Mouse (Mus musculus) heart, embryonic 13.5 days (tissue): ENCODE measurements at regions not wholly inside any gene's neighbourhood (a gene's known extent, or its start where the extent isn't known, plus 50 kb on each side); places are given as distances from the start of the nearest gene placed in this dataset.
A peak's percentile ranks its signal among the peaks of the same experiment; 100 is the strongest.

Experiments
- ATAC-seq: fragments of 200-750 bp; cut with Nextera tagmentation; 2 replicates; pipeline ENCODE4 v1.8.0; 2017; ENCODE audit warnings: moderate TSS enrichment; ENCODE audit not compliant: insufficient number of reproducible peaks, low FRiP score, low TSS enrichment; ENCODE audit errors: extremely low read depth
- H3K27ac ChIP-seq: fragments of 300-500 bp; sonication (generic); replicated peaks from 2 replicates; pipeline ENCODE4 v1.5.1; 2015; ENCODE audit warnings: moderate library complexity, mild to moderate bottlenecking, inconsistent platforms
- H3K27me3 ChIP-seq: fragments of 300-500 bp; sonication (generic); replicated peaks from 2 replicates; pipeline ENCODE4 v1.6.1; 2015; ENCODE audit warnings: mild to moderate bottlenecking, inconsistent platforms
- H3K36me3 ChIP-seq: fragments of 300-500 bp; sonication (generic); 2 replicates; pipeline ENCODE4 v1.6.1; 2015; ENCODE audit warnings: mild to moderate bottlenecking, inconsistent platforms
- H3K4me1 ChIP-seq: fragments of 300-500 bp; sonication (generic); 2 replicates; pipeline ENCODE4 v1.6.1; 2015; ENCODE audit warnings: inconsistent platforms
- H3K4me2 ChIP-seq: fragments of 300-500 bp; sonication (generic); 2 replicates; pipeline ENCODE4 v1.6.1; 2015; ENCODE audit warnings: inconsistent platforms, mild to moderate bottlenecking, moderate library complexity
- H3K4me3 ChIP-seq: fragments of 300-500 bp; sonication (generic); 2 replicates; pipeline ENCODE4 v1.5.1; 2015; ENCODE audit warnings: moderate library complexity, mild to moderate bottlenecking, inconsistent platforms
- H3K9ac ChIP-seq: fragments of 300-500 bp; sonication (generic); 2 replicates; pipeline ENCODE4 v1.6.1; 2015; ENCODE audit warnings: inconsistent platforms, mild to moderate bottlenecking, moderate library complexity
- H3K9me3 ChIP-seq: fragments of 300-500 bp; sonication (generic); 2 replicates; pipeline ENCODE4 v1.6.1; 2016; ENCODE audit warnings: inconsistent platforms
- WGBS: fragments of 180-500 bp; shearing (Covaris S2); methylation state at CpG from one replicate; pipeline ENCODE4 v1.1.7; 2015; ENCODE audit warnings: mixed read lengths; 5-methylcytosine and 5-hydroxymethylcytosine counted together

- 68% methylated on average over 1 of the region's 1 CpGs for WGBS
- no peak for ATAC-seq
- no peak overlapping the region for H3K4me3 ChIP-seq
Measured at GRCm38 (mm10) chr13:111929908-111930307, 121.1 kb upstream of the Map3k1 start.

DNA sequence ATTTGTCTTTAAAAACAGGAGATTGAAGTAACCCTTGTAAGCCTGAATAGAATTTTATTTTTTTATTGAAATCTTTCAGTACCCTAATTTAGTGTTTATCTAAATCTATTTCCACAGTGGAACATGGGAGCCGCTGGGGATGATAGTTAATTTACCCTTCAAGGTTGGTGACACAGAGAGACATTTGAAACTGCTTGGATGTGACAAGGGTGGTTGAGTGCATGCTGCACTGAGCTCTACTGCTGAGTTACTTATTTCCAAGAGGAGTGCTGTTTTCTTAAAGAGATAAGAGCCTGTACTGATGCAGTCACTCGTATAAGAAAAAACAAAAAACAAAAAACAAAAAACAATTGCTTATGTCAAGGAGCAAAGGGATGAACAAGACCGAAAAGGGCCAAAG lies 123.7 kb upstream of the Map3k1 start:
- H3K9ac ChIP-seq: no peak overlapping the region
- WGBS: 68% methylated on average over 3 of the region's 3 CpGs
- no peaks in the 10 kb centered on the region for H3K9me3 ChIP-seq
- no peak overlapping the region for H3K4me3 ChIP-seq
- peaks cover 25% of the 10 kb centered on the region for H3K4me1 ChIP-seq
- H3K4me2 ChIP-seq: no peak overlapping the region
- H3K27ac ChIP-seq: no peak overlapping the region
- ATAC-seq: no peak
- no peaks in the 10 kb centered on the region for H3K27me3 ChIP-seq
- H3K36me3 ChIP-seq: no peaks in the 10 kb centered on the region

More at GRCm38 (mm10) chr13:111929908-111930307, 121.1 kb upstream of the Map3k1 start:
- Histone ChIP-seq H3K4me2 (no peak overlapping the region), H3K27me3 (no peaks in the 10 kb centered on the region), H3K9me3 (no peaks in the 10 kb centered on the region), H3K4me1 (peaks cover 6% of the 10 kb centered on the region; the same call in 1 of the 2 replicates), H3K9ac (no peak overlapping the region), H3K36me3 (no peaks in the 10 kb centered on the region), H3K27ac (no peak overlapping the region)

DNA sequence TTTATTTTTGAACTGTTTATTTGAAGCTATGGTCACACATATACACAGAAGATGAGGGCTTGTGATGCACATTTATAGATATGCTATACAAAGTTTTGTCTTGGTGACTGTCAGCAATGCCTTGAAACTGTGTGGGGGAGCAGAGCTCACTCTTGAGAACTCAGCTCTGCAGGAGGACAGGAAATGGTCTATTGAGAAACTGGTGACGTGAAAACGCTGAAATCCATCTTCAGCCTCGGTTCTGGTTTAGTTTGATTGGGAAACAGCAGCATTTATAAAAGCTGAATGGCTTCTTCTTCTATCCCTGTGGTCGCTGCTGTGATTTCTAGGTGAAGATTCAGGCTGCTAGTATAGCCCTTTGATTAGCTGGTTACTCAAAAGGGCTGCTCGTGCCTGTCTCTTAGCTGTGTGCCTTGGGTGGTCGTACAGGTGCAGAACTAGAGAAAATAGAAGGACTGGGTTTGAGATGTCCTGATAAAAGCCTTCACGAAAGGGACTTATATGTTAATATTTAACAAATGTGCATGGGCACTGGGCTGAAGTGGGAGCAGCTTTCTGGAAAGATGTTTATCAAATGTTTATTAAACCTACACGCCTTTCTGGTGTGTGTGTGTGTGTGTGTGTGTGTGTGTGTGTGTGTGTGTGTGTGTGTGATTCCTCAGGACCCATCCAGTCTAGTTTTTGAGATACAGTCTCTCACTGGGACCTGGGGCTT lies 124.9 kb upstream of the Map3k1 start:
- H3K4me3 ChIP-seq: no peak overlapping the region
- no peaks in the 10 kb centered on the region for H3K9me3 ChIP-seq
- 62% methylated on average over 8 of the region's 8 CpGs for WGBS
- H3K27me3 ChIP-seq: no peaks in the 10 kb centered on the region
- no peaks in the 10 kb centered on the region for H3K36me3 ChIP-seq
- H3K4me1 ChIP-seq: peaks cover 26% of the 10 kb centered on the region
- H3K9ac ChIP-seq: no peak overlapping the region
- no peak overlapping the region for H3K27ac ChIP-seq
- no peak for ATAC-seq
- H3K4me2 ChIP-seq: no peak overlapping the region

DNA sequence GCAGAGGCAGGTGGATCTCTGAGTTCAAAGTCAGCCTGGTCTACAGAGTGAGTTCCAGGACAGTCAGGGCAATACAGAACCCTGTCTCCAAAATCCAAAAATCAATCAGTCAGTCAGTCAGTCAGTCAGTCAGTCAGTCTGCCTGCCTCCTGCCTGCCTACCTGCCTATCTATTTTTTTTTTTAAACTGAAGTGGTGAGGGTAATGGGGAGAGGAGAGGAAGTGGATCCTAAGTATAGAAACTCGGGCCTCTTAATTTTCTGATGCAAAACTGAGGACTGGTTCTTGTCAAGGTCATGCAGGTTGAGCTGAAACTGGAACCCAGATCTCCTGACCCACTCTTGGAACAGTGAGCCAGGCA lies 126.9 kb upstream of the Map3k1 start:
- Histone ChIP-seq H3K4me3 (no peak overlapping the region), H3K4me2 (no peak overlapping the region), H3K36me3 (no peaks in the 10 kb centered on the region), H3K9me3 (no peaks in the 10 kb centered on the region), H3K27ac (no peak overlapping the region), H3K9ac (no peak overlapping the region), H3K27me3 (no peaks in the 10 kb centered on the region), H3K4me1 (peaks cover 42% of the 10 kb centered on the region)
- no peak for ATAC-seq
- 41% methylated on average over 1 of the region's 1 CpGs for WGBS

GRCm38 (mm10) chr13:111936081-111936857 lies 127.5 kb upstream of the Map3k1 start:
- 49% methylated on average over 9 of the region's 9 CpGs for WGBS
- Histone ChIP-seq H3K9ac (no peak overlapping the region), H3K4me2 (no peak overlapping the region), H3K4me1 (peaks cover 47% of the 10 kb centered on the region), H3K36me3 (no peaks in the 10 kb centered on the region), H3K9me3 (no peaks in the 10 kb centered on the region), H3K27me3 (no peaks in the 10 kb centered on the region), H3K4me3 (no peak overlapping the region), H3K27ac (no peak overlapping the region)
- no peak for ATAC-seq

GRCm38 (mm10) chr13:111936983-111937382 lies 128.2 kb upstream of the Map3k1 start:
- Histone ChIP-seq H3K4me1 (peaks cover 53% of the 10 kb centered on the region), H3K36me3 (no peaks in the 10 kb centered on the region), H3K4me3 (no peak overlapping the region), H3K4me2 (no peak overlapping the region), H3K27me3 (no peaks in the 10 kb centered on the region), H3K9me3 (no peaks in the 10 kb centered on the region), H3K9ac (no peak overlapping the region), H3K27ac (no peak overlapping the region)
- no peak for ATAC-seq
- 60% methylated on average over 8 of the region's 8 CpGs for WGBS

- no peak overlapping the region for H3K4me2 ChIP-seq
- 35% methylated on average over 8 of the region's 8 CpGs for WGBS
- peaks cover 59% of the 10 kb centered on the region for H3K4me1 ChIP-seq
- no peaks in the 10 kb centered on the region for H3K9me3 ChIP-seq
- no peaks in the 10 kb centered on the region for H3K36me3 ChIP-seq
- no peak overlapping the region for H3K27ac ChIP-seq
- no peak for ATAC-seq
- H3K27me3 ChIP-seq: no peaks in the 10 kb centered on the region
- H3K9ac ChIP-seq: no peak overlapping the region
- no peak overlapping the region for H3K4me3 ChIP-seq
Measured at GRCm38 (mm10) chr13:111938896-111939422, 130.2 kb upstream of the Map3k1 start.

GRCm38 (mm10) chr13:111939534-111940115 lies 130.8 kb upstream of the Map3k1 start:
- H3K4me1 ChIP-seq: peaks cover 64% of the 10 kb centered on the region
- no peak overlapping the region for H3K4me3 ChIP-seq
- 0 out of 2 replicates have a peak overlapping the region, but pooled peaks have one; percentile 17 for H3K27ac ChIP-seq
- no peaks in the 10 kb centered on the region for H3K27me3 ChIP-seq
- H3K4me2 ChIP-seq: no peak overlapping the region
- no peak for ATAC-seq
- H3K9ac ChIP-seq: no peak overlapping the region
- H3K9me3 ChIP-seq: no peaks in the 10 kb centered on the region
- no peaks in the 10 kb centered on the region for H3K36me3 ChIP-seq
- WGBS: 60% methylated on average over 6 of the region's 6 CpGs

GRCm38 (mm10) chr13:111940275-111940674 lies 131.5 kb upstream of the Map3k1 start:
- WGBS: 82% methylated on average over 4 of the region's 4 CpGs
- no peak overlapping the region for H3K4me2 ChIP-seq
- no peak for ATAC-seq

GRCm38 (mm10) chr13:111940796-111941513 lies 132.2 kb upstream of the Map3k1 start:
- H3K27ac ChIP-seq: peak overlapping the region; percentile 21; the same call in 1 of the 2 replicates
- WGBS: 40% methylated on average over 6 of the region's 6 CpGs
- ATAC-seq: no peak
- H3K4me2 ChIP-seq: no peak overlapping the region
- no peak overlapping the region for H3K4me3 ChIP-seq
- no peaks in the 10 kb centered on the region for H3K36me3 ChIP-seq
- no peak overlapping the region for H3K9ac ChIP-seq
- H3K9me3 ChIP-seq: no peaks in the 10 kb centered on the region
- no peaks in the 10 kb centered on the region for H3K27me3 ChIP-seq
- H3K4me1 ChIP-seq: peaks cover 60% of the 10 kb centered on the region

More at GRCm38 (mm10) chr13:111940275-111940674, 131.5 kb upstream of the Map3k1 start:
- Histone ChIP-seq H3K9ac (no peak overlapping the region), H3K27me3 (no peaks in the 10 kb centered on the region), H3K27ac (peak overlapping the region; percentile 20; the same call in 1 of the 2 replicates), H3K36me3 (no peaks in the 10 kb centered on the region), H3K4me3 (no peak overlapping the region), H3K4me1 (peaks cover 64% of the 10 kb centered on the region), H3K9me3 (no peaks in the 10 kb centered on the region)

GRCm38 (mm10) chr13:111941946-111942345 lies 133.2 kb upstream of the Map3k1 start:
- Histone ChIP-seq H3K27ac (peak overlapping the region; percentile 21; the same call in 1 of the 2 replicates), H3K27me3 (no peaks in the 10 kb centered on the region), H3K4me2 (no peak overlapping the region), H3K4me3 (no peak overlapping the region), H3K4me1 (peaks cover 50% of the 10 kb centered on the region), H3K36me3 (no peaks in the 10 kb centered on the region), H3K9ac (no peak overlapping the region), H3K9me3 (no peaks in the 10 kb centered on the region)
- ATAC-seq: no peak
- 86% methylated on average over 4 of the region's 4 CpGs for WGBS
